Mouse (Mus musculus) thymus, adult 2 months (tissue): Measurements from ENCODE around the gene Med13. TPM values are rescaled to one million over a fixed set of nuclear protein-coding genes. Genes with fewer than 3 reads are reported as not detected.
"Not testable (repeated sequence)": the region's sequence is repeated elsewhere in the genome, so short reads cannot be mapped to it uniquely, and the experiment has no call there.

ENCODE experiments used
- DNase-seq: peaks from one replicate; pipeline ENCODE4 v3.0.0; 2021
- H3K27ac ChIP-seq: fragments of 200-500 bp; 2 replicates; pipeline ENCODE4 v1.5.1; 2012; ENCODE audit warnings: low read length, control low read depth; ENCODE audit not compliant: control insufficient read depth, insufficient read depth
- H3K27me3 ChIP-seq: fragments of 200-500 bp; 2 replicates; pipeline ENCODE4 v1.6.1; 2012; ENCODE audit warnings: mild to moderate bottlenecking, low read length, moderate library complexity, mixed read lengths; ENCODE audit not compliant: control insufficient read depth, insufficient read depth
- H3K36me3 ChIP-seq: fragments of 200-500 bp; 2 replicates; pipeline ENCODE4 v1.6.1; 2012; ENCODE audit warnings: mild to moderate bottlenecking, low read length, moderate library complexity; ENCODE audit not compliant: control insufficient read depth, insufficient read depth
- H3K4me1 ChIP-seq: fragments of 200-500 bp; replicated peaks from 2 replicates; pipeline ENCODE4 v1.6.1; 2012; ENCODE audit warnings: low read length; ENCODE audit not compliant: control insufficient read depth, insufficient read depth
- H3K4me3 ChIP-seq: fragments of 200-500 bp; 2 replicates; pipeline ENCODE4 v1.5.1; 2012; ENCODE audit warnings: mild to moderate bottlenecking, low read length, control low read depth, moderate library complexity; ENCODE audit not compliant: control insufficient read depth, insufficient read depth
- CTCF ChIP-seq: fragments of 200-500 bp; IDR thresholded peaks from 2 replicates; pipeline ENCODE4 v1.5.1; 2012; ENCODE audit warnings: mild to moderate bottlenecking, control low read depth, low read length, moderate library complexity, borderline replicate concordance; ENCODE audit not compliant: control insufficient read depth, poor library complexity, insufficient read depth; ENCODE audit errors: extremely low read depth
- POLR2A ChIP-seq: fragments of 200-500 bp; IDR thresholded peaks from 2 replicates; pipeline ENCODE4 v1.6.1; 2012; ENCODE audit warnings: mild to moderate bottlenecking, low read length, control low read depth, moderate library complexity; ENCODE audit not compliant: control insufficient read depth, poor library complexity, insufficient read depth; ENCODE audit errors: extremely low read depth
- WGBS: fragments of 180-500 bp; shearing (Covaris S2); methylation state at CpG from one replicate; pipeline ENCODE4 v1.1.7; 2018; 5-methylcytosine and 5-hydroxymethylcytosine counted together
- polyA plus RNA-seq: library from polyadenylated mRNA; depleted of rRNA; stranded (reverse); fragments of >200 nt; gene quantifications from 2 replicates; pipeline ENCODE4 v1.2.3, GENCODE M21; 2012

Gene Med13
- polyA plus RNA-seq, 1 experiment = 69.5 TPM

- peaks cover 6% of the 10 kb centered on the region for H3K4me1 ChIP-seq
- peaks cover 21% of the 10 kb centered on the region for H3K36me3 ChIP-seq
- WGBS = 74% methylated on average over 3 of the region's 3 CpGs
- no peak overlapping the region for H3K4me3 ChIP-seq
- DNase-seq = no peak
- no peak overlapping the region for H3K27ac ChIP-seq
- no peaks in the 10 kb centered on the region for H3K27me3 ChIP-seq
- TF ChIP-seq POLR2A (no peak), CTCF (no peak)
These were observed 5.6 kb downstream of the Med13 start for GRCm38 (mm10) chr11:86351766-86352315.

- Histone ChIP-seq H3K4me3 (no peak overlapping the region), H3K27ac (no peak overlapping the region), H3K27me3 (no peaks in the 10 kb centered on the region), H3K36me3 (peaks cover 24% of the 10 kb centered on the region), H3K4me1 (peaks cover 6% of the 10 kb centered on the region)
- no peak for DNase-seq
- WGBS = 93% methylated on average over 1 of the region's 1 CpGs
- no peak for TF ChIP-seq CTCF
- TF ChIP-seq POLR2A = no peak
These were observed 6.7 kb downstream of the Med13 start for GRCm38 (mm10) chr11:86350636-86351138.

- no peak overlapping the region for H3K4me3 ChIP-seq
- H3K4me1 ChIP-seq = peaks cover 3% of the 10 kb centered on the region
- WGBS = 79% methylated on average over 2 of the region's 2 CpGs
- DNase-seq = no peak
- H3K36me3 ChIP-seq = peaks cover 28% of the 10 kb centered on the region
- TF ChIP-seq POLR2A (no peak), CTCF (no peak)
- H3K27me3 ChIP-seq = no peaks in the 10 kb centered on the region
- H3K27ac ChIP-seq = no peak overlapping the region
These were observed 8.1 kb downstream of the Med13 start for GRCm38 (mm10) chr11:86349325-86349724.

DNA sequence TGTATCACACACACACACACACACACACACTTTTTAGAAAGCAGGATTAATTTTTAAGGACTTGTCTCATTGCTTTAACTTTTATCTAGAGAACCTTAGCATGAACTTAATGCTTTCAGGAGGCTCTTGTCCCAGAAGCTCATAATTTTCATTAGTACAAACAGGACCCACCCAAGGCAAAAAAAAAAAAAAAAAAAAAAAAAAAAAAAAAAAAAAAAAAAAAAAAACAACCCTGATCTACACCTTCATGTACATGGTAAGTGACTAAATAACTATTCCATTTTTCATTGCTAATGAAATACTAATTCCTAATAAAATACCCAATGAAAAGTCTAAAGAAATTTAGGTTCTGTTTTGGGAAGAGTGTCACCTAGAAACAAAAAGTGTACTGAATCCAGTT lies 8.5 kb downstream of the Med13 start:
- DNase-seq = no peak
- Histone ChIP-seq H3K27ac (no peak overlapping the region), H3K4me1 (peaks cover 3% of the 10 kb centered on the region), H3K36me3 (peaks cover 32% of the 10 kb centered on the region), H3K4me3 (no peak overlapping the region), H3K27me3 (no peaks in the 10 kb centered on the region)
- TF ChIP-seq POLR2A (no peak), CTCF (no peak)

DNA sequence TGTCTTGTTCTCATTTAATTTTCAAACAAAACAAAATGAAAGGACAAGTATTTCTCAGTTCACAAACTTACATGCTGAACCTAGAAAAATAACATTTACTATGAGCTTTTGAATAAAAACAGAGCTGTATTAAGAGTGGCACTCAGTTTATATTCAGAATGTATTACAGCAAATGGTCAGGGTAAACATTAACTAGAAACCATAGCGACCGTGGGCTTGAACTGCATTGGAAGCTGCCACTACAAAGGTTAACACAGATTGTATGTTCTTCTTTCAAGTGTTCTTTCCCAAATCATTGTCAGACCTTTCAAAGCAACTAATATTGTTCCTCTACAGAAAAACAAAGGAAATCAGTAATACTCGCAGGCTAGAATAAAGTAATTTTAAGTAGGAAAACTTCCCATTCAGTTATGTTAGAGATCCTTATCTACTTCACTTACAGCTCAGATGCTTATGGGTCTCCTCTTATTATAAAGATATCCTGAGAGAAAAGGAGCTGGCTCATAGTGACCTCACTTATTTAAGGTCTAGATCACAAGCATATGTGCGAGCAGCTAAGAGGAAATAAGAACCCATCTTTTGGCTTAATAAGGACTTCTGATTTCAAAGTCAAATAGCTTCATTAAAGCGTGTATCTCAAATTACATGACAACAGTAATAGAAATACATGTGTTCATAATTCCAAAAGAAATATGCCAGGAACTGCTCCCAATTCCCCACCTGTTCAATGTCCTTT lies 9.8 kb downstream of the Med13 start:
- no peak overlapping the region for H3K4me3 ChIP-seq
- H3K4me1 ChIP-seq = peaks cover 3% of the 10 kb centered on the region
- TF ChIP-seq POLR2A (no peak), CTCF (no peak)
- DNase-seq = no peak
- WGBS = 95% methylated on average over 5 of the region's 5 CpGs
- no peaks in the 10 kb centered on the region for H3K27me3 ChIP-seq
- no peak overlapping the region for H3K27ac ChIP-seq
- peaks cover 26% of the 10 kb centered on the region for H3K36me3 ChIP-seq

- H3K4me1 ChIP-seq = no peaks in the 10 kb centered on the region
- DNase-seq = no peak
- 88% methylated on average over 3 of the region's 3 CpGs for WGBS
- TF ChIP-seq POLR2A (no peak), CTCF (no peak)
- no peaks in the 10 kb centered on the region for H3K27me3 ChIP-seq
- H3K27ac ChIP-seq = no peak overlapping the region
- peaks cover 26% of the 10 kb centered on the region for H3K36me3 ChIP-seq
- no peak overlapping the region for H3K4me3 ChIP-seq
These were observed 10.9 kb downstream of the Med13 start for GRCm38 (mm10) chr11:86346525-86346924.

- 94% methylated on average over 1 of the region's 1 CpGs for WGBS
- not testable (repeated sequence) for DNase-seq, H3K27me3 ChIP-seq, H3K4me1 ChIP-seq, H3K4me3 ChIP-seq, H3K27ac ChIP-seq
- peaks cover 21% of the 10 kb centered on the region for H3K36me3 ChIP-seq
These were observed 12.5 kb downstream of the Med13 start for GRCm38 (mm10) chr11:86344940-86345339.
